Mouse (Mus musculus): ENCODE measurements around the gene Lman1l. TPM values are rescaled to one million over a fixed set of nuclear protein-coding genes. Genes with fewer than 3 reads are reported as not detected.

The Lman1l gene
- polyA plus RNA-seq, 1 experiment from 2014 or later = not detected

DNA sequence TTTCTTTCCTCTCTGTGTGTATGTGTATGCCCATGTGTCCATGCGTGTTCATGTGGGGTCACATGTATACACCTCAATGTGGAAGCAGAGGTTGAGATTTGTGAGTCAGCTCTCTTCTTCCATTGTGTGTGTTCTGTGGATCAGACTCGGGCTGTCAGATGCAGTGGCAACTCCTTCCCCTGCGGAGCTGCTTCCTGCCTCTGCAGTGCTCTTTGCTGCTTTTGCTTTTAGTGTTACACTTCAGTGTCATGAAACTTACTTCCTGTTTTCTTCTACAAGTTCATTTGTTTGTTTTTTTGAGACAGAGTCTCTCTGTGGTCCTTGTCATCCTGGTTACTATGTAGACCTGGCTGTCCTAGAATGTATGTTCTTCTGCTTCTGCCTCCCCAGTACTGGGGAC, 35.6 kb downstream of the Lman1l start:
- H3K9me3 ChIP-seq (replicated peaks; ENCODE audit: control insufficient read depth, low read length) = no peaks in the 10 kb centered on the region
- ATAC-seq (replicated peaks; ENCODE audit: insufficient number of reproducible peaks, low FRiP score, low TSS enrichment, low read depth) (no peak), DNase-seq (ENCODE audit: low spot score) (no peak)
- no peak overlapping the region for H3K4me2 ChIP-seq (ENCODE audit: low read depth, low read length)
- no peaks in the 10 kb centered on the region; the same call in 1 of the 2 replicates for H3K36me3 ChIP-seq (replicated peaks; ENCODE audit: control insufficient read depth, insufficient read depth, low read depth, low read length)
- no peak overlapping the region for H3K4me3 ChIP-seq (ENCODE audit: low read depth, low read length)
- no peak overlapping the region for H3K27ac ChIP-seq (replicated peaks; ENCODE audit: low read depth, low read length)
- no peaks in the 10 kb centered on the region for H3K27me3 ChIP-seq (ENCODE audit: control insufficient read depth, insufficient read depth, low read length)
- WGBS = 84% methylated on average over 3 of the region's 3 CpGs
- no peaks in the 10 kb centered on the region for H3K4me1 ChIP-seq (ENCODE audit: control insufficient read depth, insufficient read depth, low read length)
- no peak overlapping the region for H3K9ac ChIP-seq (replicated peaks; ENCODE audit: low read length)

DNA sequence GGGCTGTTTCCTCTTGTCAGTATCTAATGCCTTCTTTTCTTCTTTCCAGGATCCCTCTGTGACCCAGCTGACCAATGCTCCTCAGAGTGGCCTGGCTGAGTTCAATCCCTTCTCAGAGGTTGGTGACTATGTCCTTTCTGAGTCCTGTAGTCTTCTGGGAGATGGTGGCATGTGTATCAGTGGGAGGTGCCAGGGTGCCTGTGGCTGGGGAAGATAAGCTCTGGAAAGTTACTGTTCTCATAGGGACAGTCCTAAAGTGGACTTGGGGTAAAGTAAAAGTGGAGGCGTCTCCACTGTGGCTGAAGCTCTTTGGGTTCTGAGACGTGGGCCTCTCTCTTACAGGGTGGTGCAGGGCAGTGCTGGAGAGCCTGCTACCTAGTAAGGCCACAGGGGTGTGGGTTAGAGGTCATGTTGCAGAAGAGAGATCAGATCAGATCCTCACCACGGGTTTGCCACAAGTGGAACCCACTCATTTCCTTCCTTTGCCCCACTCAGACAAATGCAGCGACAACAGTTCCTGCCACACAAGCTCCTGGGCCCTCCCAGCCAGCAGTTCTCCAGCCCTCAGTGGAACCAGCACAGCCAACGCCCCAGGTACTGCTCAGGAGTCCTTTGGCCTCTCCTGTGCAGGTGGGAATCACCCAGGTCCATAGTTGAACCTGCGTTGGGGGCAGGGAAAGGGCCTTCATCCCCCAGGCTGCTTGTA, 43.3 kb downstream of the Lman1l start:
- DNase-seq (ENCODE audit: low spot score) = no peak
- ATAC-seq (replicated peaks; ENCODE audit: insufficient number of reproducible peaks, low FRiP score, low TSS enrichment, low read depth) = no peak
- no peak overlapping the region for H3K27ac ChIP-seq (replicated peaks; ENCODE audit: low read depth, low read length)
- H3K36me3 ChIP-seq (replicated peaks; ENCODE audit: control insufficient read depth, insufficient read depth, low read depth, low read length) = no peaks in the 10 kb centered on the region; the same call in 1 of the 2 replicates
- WGBS = 78% methylated on average over 6 of the region's 6 CpGs
- H3K9ac ChIP-seq (replicated peaks; ENCODE audit: low read length) = no peak overlapping the region
- H3K4me1 ChIP-seq (ENCODE audit: control insufficient read depth, insufficient read depth, low read length) = no peaks in the 10 kb centered on the region
- no peak overlapping the region for H3K4me2 ChIP-seq (ENCODE audit: low read depth, low read length)
- H3K9me3 ChIP-seq (replicated peaks; ENCODE audit: control insufficient read depth, low read length) = no peaks in the 10 kb centered on the region
- H3K4me3 ChIP-seq (ENCODE audit: low read depth, low read length) = no peak overlapping the region
- H3K27me3 ChIP-seq (ENCODE audit: control insufficient read depth, insufficient read depth, low read length) = no peaks in the 10 kb centered on the region

DNA sequence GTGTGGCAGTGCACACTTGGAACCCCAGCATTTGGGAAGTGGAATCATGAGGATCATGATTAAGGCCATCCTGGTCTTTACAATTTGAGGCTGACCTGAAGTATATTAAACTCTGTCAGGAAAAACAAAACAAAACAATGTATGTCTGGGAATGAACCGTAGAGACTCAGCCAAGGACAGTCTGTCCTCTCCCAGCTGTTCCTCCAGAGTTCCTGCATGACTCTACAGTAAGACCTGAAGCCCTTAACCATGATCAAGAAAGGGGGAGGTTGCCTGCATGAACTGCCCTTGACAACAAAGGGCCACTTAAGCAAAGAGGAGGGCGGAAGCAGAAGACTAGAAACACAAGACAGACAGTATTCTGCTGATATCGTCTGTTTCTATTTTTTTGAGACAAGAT, 45.0 kb downstream of the Lman1l start:
- H3K36me3 ChIP-seq (replicated peaks; ENCODE audit: control insufficient read depth, insufficient read depth, low read depth, low read length) = no peaks in the 10 kb centered on the region; the same call in 1 of the 2 replicates

DNA sequence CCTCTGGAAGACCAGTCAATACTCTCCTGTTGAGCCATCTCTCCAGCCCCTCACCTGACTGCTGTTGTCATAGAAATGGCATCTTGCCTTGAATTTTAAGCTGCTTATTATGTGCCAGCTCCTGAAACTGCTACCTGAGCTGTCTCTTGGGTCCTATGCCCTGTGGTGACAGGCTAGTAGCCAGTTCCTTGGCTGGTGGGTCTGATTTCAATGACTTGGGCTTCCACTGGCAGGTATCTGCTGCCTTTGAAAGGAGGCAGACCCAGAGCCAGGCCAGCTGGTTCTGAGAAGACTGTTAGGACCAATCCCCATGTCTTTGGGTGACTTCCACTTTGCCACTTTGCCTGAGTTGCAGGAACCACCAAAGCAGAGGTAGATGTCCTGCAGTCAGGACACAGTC, 46.2 kb downstream of the Lman1l start:
- H3K4me3 ChIP-seq (ENCODE audit: low read depth, low read length) = no peak overlapping the region
- H3K36me3 ChIP-seq (replicated peaks; ENCODE audit: control insufficient read depth, insufficient read depth, low read depth, low read length) = no peaks in the 10 kb centered on the region; the same call in none of the 2 replicates
- H3K27me3 ChIP-seq (ENCODE audit: control insufficient read depth, insufficient read depth, low read length) = no peaks in the 10 kb centered on the region
- ATAC-seq (replicated peaks; ENCODE audit: insufficient number of reproducible peaks, low FRiP score, low TSS enrichment, low read depth) (no peak), DNase-seq (ENCODE audit: low spot score) (no peak)
- H3K9me3 ChIP-seq (replicated peaks; ENCODE audit: control insufficient read depth, low read length) = no peaks in the 10 kb centered on the region
- H3K4me1 ChIP-seq (ENCODE audit: control insufficient read depth, insufficient read depth, low read length) = no peaks in the 10 kb centered on the region
- no peak overlapping the region for H3K9ac ChIP-seq (replicated peaks; ENCODE audit: low read length)
- H3K4me2 ChIP-seq (ENCODE audit: low read depth, low read length) = no peak overlapping the region
- no peak overlapping the region for H3K27ac ChIP-seq (replicated peaks; ENCODE audit: low read depth, low read length)

More for the DNA sequence above, 45.0 kb downstream of the Lman1l start:
- Histone ChIP-seq H3K4me2 (ENCODE audit: low read depth, low read length) (no peak overlapping the region), H3K4me3 (ENCODE audit: low read depth, low read length) (no peak overlapping the region), H3K27ac (replicated peaks; ENCODE audit: low read depth, low read length) (no peak overlapping the region), H3K9ac (replicated peaks; ENCODE audit: low read length) (no peak overlapping the region), H3K4me1 (ENCODE audit: control insufficient read depth, insufficient read depth, low read length) (no peaks in the 10 kb centered on the region), H3K27me3 (ENCODE audit: control insufficient read depth, insufficient read depth, low read length) (no peaks in the 10 kb centered on the region), H3K9me3 (replicated peaks; ENCODE audit: control insufficient read depth, low read length) (no peaks in the 10 kb centered on the region)
- no peak for DNase-seq (ENCODE audit: low spot score)
- WGBS = 80% methylated on average over 3 of the region's 3 CpGs
- no peak for ATAC-seq (replicated peaks; ENCODE audit: insufficient number of reproducible peaks, low FRiP score, low TSS enrichment, low read depth)

DNA sequence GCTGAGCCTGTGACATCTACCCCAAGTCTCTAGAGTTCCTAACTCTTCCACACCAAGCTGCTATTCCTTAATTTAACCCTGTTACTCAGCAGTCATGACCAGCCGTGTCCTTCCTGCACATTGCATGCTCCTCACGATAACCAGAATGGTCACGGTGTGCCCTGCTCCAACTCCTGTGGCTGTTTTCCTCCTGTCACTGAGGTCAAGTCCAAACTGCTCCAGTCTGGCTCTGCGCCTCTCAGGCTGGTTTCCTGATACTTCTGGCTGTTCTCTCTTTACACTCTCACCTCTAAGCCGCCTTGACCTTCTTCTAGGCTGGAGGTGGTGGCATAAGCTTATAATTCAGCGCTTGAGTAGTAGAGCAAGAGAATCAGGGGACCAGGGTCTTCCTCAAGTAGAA, 52.1 kb downstream of the Lman1l start:
- no peak overlapping the region for H3K4me3 ChIP-seq (ENCODE audit: low read depth, low read length)
- no peaks in the 10 kb centered on the region for H3K4me1 ChIP-seq (ENCODE audit: control insufficient read depth, insufficient read depth, low read length)
- no peak overlapping the region for H3K27ac ChIP-seq (replicated peaks; ENCODE audit: low read depth, low read length)
- ATAC-seq (replicated peaks; ENCODE audit: insufficient number of reproducible peaks, low FRiP score, low TSS enrichment, low read depth) = no peak
- H3K9me3 ChIP-seq (replicated peaks; ENCODE audit: control insufficient read depth, low read length) = no peaks in the 10 kb centered on the region
- H3K36me3 ChIP-seq (replicated peaks; ENCODE audit: control insufficient read depth, insufficient read depth, low read depth, low read length) = no peaks in the 10 kb centered on the region; the same call in 1 of the 2 replicates
- no peak overlapping the region for H3K9ac ChIP-seq (replicated peaks; ENCODE audit: low read length)
- H3K27me3 ChIP-seq (ENCODE audit: control insufficient read depth, insufficient read depth, low read length) = no peaks in the 10 kb centered on the region
- WGBS = 89% methylated on average over 6 of the region's 6 CpGs
- DNase-seq (ENCODE audit: low spot score) = no peak
- H3K4me2 ChIP-seq (ENCODE audit: low read depth, low read length) = no peak overlapping the region

DNA sequence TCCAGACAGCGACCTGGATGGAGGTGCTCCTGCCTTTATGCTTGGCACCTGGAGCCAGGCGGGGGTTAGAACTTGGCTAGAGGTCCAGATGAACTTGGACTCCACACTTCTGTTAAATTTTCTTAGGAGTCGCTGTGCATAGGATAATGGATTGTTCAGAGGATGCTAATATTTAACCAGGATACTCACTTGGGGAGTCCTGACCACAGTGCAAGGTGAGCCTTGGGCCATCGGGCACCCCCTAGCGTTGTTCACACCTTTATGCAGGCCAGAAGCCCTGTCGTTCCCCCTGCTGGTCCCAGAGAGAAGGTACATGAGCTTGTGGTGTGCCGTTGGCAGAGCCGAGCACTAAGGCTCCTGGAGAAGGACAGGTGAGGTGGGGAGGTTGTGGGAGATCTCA, 53.7 kb downstream of the Lman1l start:
- Histone ChIP-seq H3K9me3 (replicated peaks; ENCODE audit: control insufficient read depth, low read length) (no peaks in the 10 kb centered on the region), H3K4me1 (ENCODE audit: control insufficient read depth, insufficient read depth, low read length) (no peaks in the 10 kb centered on the region), H3K9ac (replicated peaks; ENCODE audit: low read length) (no peak overlapping the region), H3K4me2 (ENCODE audit: low read depth, low read length) (no peak overlapping the region), H3K36me3 (replicated peaks; ENCODE audit: control insufficient read depth, insufficient read depth, low read depth, low read length) (no peaks in the 10 kb centered on the region; the same call in 1 of the 2 replicates), H3K27ac (replicated peaks; ENCODE audit: low read depth, low read length) (no peak overlapping the region), H3K4me3 (ENCODE audit: low read depth, low read length) (no peak overlapping the region), H3K27me3 (ENCODE audit: control insufficient read depth, insufficient read depth, low read length) (no peaks in the 10 kb centered on the region)
- WGBS = 66% methylated on average over 8 of the region's 8 CpGs
- ATAC-seq (replicated peaks; ENCODE audit: insufficient number of reproducible peaks, low FRiP score, low TSS enrichment, low read depth) (no peak), DNase-seq (ENCODE audit: low spot score) (no peak)

DNA sequence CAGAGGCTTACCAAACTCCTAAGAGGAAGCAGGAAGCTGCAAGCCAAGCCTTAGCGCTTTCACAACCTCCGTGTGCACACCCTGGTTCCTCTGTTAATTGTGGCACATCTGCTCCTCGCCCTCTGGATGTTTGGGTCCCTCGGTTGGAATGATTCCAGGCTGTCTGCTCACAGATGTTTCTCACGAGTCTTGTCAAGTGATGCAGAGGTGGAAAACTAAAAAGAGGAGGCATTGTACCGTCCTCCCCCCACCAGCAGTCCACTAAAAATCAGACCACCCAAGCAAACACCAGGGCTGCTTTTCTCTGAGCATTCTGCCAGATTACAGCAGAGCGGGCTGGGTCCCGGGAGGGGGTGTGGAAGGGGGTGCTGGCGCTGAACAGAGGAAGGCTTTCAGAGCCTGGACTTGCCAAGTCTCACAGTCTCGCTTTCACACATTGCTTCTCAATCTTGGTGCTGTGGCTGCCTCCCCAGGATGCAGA, 54.8 kb downstream of the Lman1l start:
- no peak overlapping the region for H3K9ac ChIP-seq (replicated peaks; ENCODE audit: low read length)
- no peaks in the 10 kb centered on the region for H3K9me3 ChIP-seq (replicated peaks; ENCODE audit: control insufficient read depth, low read length)
- H3K4me2 ChIP-seq (ENCODE audit: low read depth, low read length) = no peak overlapping the region
- H3K27ac ChIP-seq (replicated peaks; ENCODE audit: low read depth, low read length) = no peak overlapping the region
- DNase-seq (ENCODE audit: low spot score) = no peak
- no peak overlapping the region for H3K4me3 ChIP-seq (ENCODE audit: low read depth, low read length)
- 41% methylated on average over 10 of the region's 10 CpGs for WGBS
- H3K36me3 ChIP-seq (replicated peaks; ENCODE audit: control insufficient read depth, insufficient read depth, low read depth, low read length) = no peaks in the 10 kb centered on the region; the same call in 1 of the 2 replicates
- no peaks in the 10 kb centered on the region for H3K27me3 ChIP-seq (ENCODE audit: control insufficient read depth, insufficient read depth, low read length)
- ATAC-seq (replicated peaks; ENCODE audit: insufficient number of reproducible peaks, low FRiP score, low TSS enrichment, low read depth) = no peak
- H3K4me1 ChIP-seq (ENCODE audit: control insufficient read depth, insufficient read depth, low read length) = no peaks in the 10 kb centered on the region

DNA sequence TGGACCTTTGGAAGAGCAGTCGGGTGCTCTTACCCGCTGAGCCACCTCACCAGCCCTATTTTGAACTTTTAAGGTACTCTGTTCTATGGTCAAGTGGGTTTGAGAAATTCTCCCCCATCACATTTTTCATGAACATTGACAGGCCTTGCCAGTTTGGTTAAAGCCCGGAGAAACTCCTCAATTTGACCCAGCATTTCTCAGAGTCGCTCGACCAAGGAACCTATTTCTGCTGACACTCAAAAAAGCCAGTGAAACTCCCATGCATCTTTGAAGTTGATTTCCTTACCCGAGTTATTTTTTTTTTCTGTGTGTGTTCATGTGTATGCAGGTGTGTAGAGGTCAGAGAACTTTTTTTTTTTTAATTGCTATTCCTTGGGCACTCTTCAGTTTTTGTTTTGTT, 56.0 kb downstream of the Lman1l start:
- no peak overlapping the region for H3K9ac ChIP-seq (replicated peaks; ENCODE audit: low read length)
- DNase-seq (ENCODE audit: low spot score) = no peak
- no peak overlapping the region for H3K4me3 ChIP-seq (ENCODE audit: low read depth, low read length)
- no peaks in the 10 kb centered on the region; the same call in 1 of the 2 replicates for H3K36me3 ChIP-seq (replicated peaks; ENCODE audit: control insufficient read depth, insufficient read depth, low read depth, low read length)
- WGBS = 87% methylated on average over 6 of the region's 6 CpGs
- no peak overlapping the region for H3K27ac ChIP-seq (replicated peaks; ENCODE audit: low read depth, low read length)
- H3K9me3 ChIP-seq (replicated peaks; ENCODE audit: control insufficient read depth, low read length) = no peaks in the 10 kb centered on the region
- H3K4me1 ChIP-seq (ENCODE audit: control insufficient read depth, insufficient read depth, low read length) = no peaks in the 10 kb centered on the region
- H3K27me3 ChIP-seq (ENCODE audit: control insufficient read depth, insufficient read depth, low read length) = no peaks in the 10 kb centered on the region
- H3K4me2 ChIP-seq (ENCODE audit: low read depth, low read length) = no peak overlapping the region
- no peak for ATAC-seq (replicated peaks; ENCODE audit: insufficient number of reproducible peaks, low FRiP score, low TSS enrichment, low read depth)
